Mouse (Mus musculus) right cerebral cortex, postnatal 14 days (tissue): ENCODE data around the gene Diras2.

Experiments
- DNase-seq: peaks from one replicate; pipeline ENCODE4 v3.0.0; 2022

The Diras2 gene

GRCm38 (mm10) chr13:52550690-52551193 lies 19.7 kb upstream of the Diras2 start:
- DNase-seq, result no peak

- no peak for DNase-seq
These were observed 15.2 kb upstream of the Diras2 start for GRCm38 (mm10) chr13:52546288-52546687.

GRCm38 (mm10) chr13:52542636-52543035 lies 11.6 kb upstream of the Diras2 start:
- DNase-seq, result no peak

GRCm38 (mm10) chr13:52542036-52542526 lies 11.0 kb upstream of the Diras2 start:
- DNase-seq, result no peak

GRCm38 (mm10) chr13:52541385-52542035 lies 10.4 kb upstream of the Diras2 start:
- DNase-seq, result no peak

- DNase-seq, result no peak
These were observed 8.4 kb upstream of the Diras2 start for GRCm38 (mm10) chr13:52539461-52539860.

- DNase-seq, result no peak
These were observed 7.6 kb upstream of the Diras2 start for GRCm38 (mm10) chr13:52538588-52539116.

- DNase-seq, result no peak
These were observed 6.9 kb upstream of the Diras2 start for GRCm38 (mm10) chr13:52537754-52538587.

GRCm38 (mm10) chr13:52535542-52535941 lies 4.5 kb upstream of the Diras2 start:
- DNase-seq, result peak; percentile 82

GRCm38 (mm10) chr13:52533644-52534043 lies 2.6 kb upstream of the Diras2 start:
- DNase-seq, result no peak

GRCm38 (mm10) chr13:52530008-52530945 lies 802 bp downstream of the Diras2 start:
- peak; percentile 78 for DNase-seq

GRCm38 (mm10) chr13:52529188-52529972 lies 1.7 kb downstream of the Diras2 start:
- DNase-seq, result no peak

GRCm38 (mm10) chr13:52528786-52529185 lies 2.3 kb downstream of the Diras2 start:
- DNase-seq, result peak; percentile 30

- DNase-seq, result no peak
These were observed 2.8 kb downstream of the Diras2 start for GRCm38 (mm10) chr13:52528281-52528680.

GRCm38 (mm10) chr13:52526249-52527035 lies 4.6 kb downstream of the Diras2 start:
- no peak for DNase-seq

GRCm38 (mm10) chr13:52524313-52524712 lies 6.8 kb downstream of the Diras2 start:
- DNase-seq, result no peak

GRCm38 (mm10) chr13:52521176-52521575 lies 9.9 kb downstream of the Diras2 start:
- no peak for DNase-seq

- DNase-seq, result no peak
These were observed 11.7 kb downstream of the Diras2 start for GRCm38 (mm10) chr13:52519425-52519824.

- no peak for DNase-seq
These were observed 12.7 kb downstream of the Diras2 start for GRCm38 (mm10) chr13:52518377-52518776.

- no peak for DNase-seq
These were observed 14.1 kb downstream of the Diras2 start for GRCm38 (mm10) chr13:52517021-52517420.

- no peak for DNase-seq
These were observed 14.5 kb downstream of the Diras2 start for GRCm38 (mm10) chr13:52516561-52516960.
